ENCODE assay signal across 10 mouse cellular contexts in genomic region chr11:86836366-86836765, GRCm38 (mm10). TPM values are rescaled to one million over a fixed set of nuclear protein-coding genes. Genes with fewer than 3 reads are reported as not detected.
A peak's percentile ranks its signal among the peaks of the same experiment; 100 is the strongest.
DNase-seq lines count a peak whose midpoint lies in the region; ATAC-seq lines count a peak whose summit lies in the region.
"Had no signal": no experiment of that assay in that cellular context is flagged by ENCODE, and none has a peak within 500 bp of the region (broad histone marks: within the 10 kb centered on the region; RNA-seq: fewer than 3 reads in every experiment).

No protein-coding gene starts in this region.

- H3K27me3 ChIP-seq in liver, embryonic 16.5 days (ENCODE audit: control insufficient read depth, insufficient read depth, low read depth, low read length): no peaks in the 10 kb centered on the region
- no peaks in the 10 kb centered on the region for H3K27me3 ChIP-seq in hindbrain, embryonic 12.5 days
- H3K27me3 ChIP-seq: hindbrain, embryonic 15.5 days; stomach, embryonic 15.5 days had no signal

- peak; percentile 54 for DNase-seq in 3134 (ENCODE audit: extremely low read depth, insufficient read length, low spot score)
- peak; percentile 68 to 85 for DNase-seq in CD8-positive naive resting alpha-beta T cell, adult 2 months (ENCODE audit: low read depth in 2 of 2, low spot score in 2 of 2)
- DNase-seq in brain, adult 2 months (ENCODE audit: low read depth, low spot score): peak; percentile 66
- peak; percentile 76 for DNase-seq in fibroblast of lung, adult 2 months (ENCODE audit: low read depth)
- peak; percentile 81 for DNase-seq in kidney, adult 11 months
- peak; percentile 76 for DNase-seq in skeletal muscle tissue, adult 2 months (ENCODE audit: low read depth, low spot score)

- WGBS in liver, embryonic 16.5 days (ENCODE audit: insufficient replicate concordance): 20% methylated on average over 2 of the region's 2 CpGs
- WGBS in hindbrain, embryonic 12.5 days: 42% methylated on average over 2 of the region's 2 CpGs

- H3K9ac ChIP-seq in liver, embryonic 16.5 days (ENCODE audit: low read depth, low read length): no peak overlapping the region
- no peak overlapping the region for H3K9ac ChIP-seq in hindbrain, embryonic 12.5 days
- H3K9ac ChIP-seq: hindbrain, embryonic 15.5 days; stomach, embryonic 15.5 days had no signal

- no peaks in the 10 kb centered on the region for H3K36me3 ChIP-seq in liver, embryonic 16.5 days (ENCODE audit: control insufficient read depth, insufficient read depth)
- H3K36me3 ChIP-seq in hindbrain, embryonic 12.5 days: no peaks in the 10 kb centered on the region
- H3K36me3 ChIP-seq: hindbrain, embryonic 15.5 days; stomach, embryonic 15.5 days had no signal

- ATAC-seq in liver, embryonic 16.5 days (ENCODE audit: low read depth): peak; percentile 64; the same call in 1 of the 2 replicates
- no peak for ATAC-seq in hindbrain, embryonic 12.5 days (ENCODE audit: low FRiP score)

- H3K27ac ChIP-seq in liver, embryonic 16.5 days (ENCODE audit: low read length): no peak overlapping the region
- H3K27ac ChIP-seq in hindbrain, embryonic 12.5 days: no peak overlapping the region
- H3K27ac ChIP-seq: hindbrain, embryonic 15.5 days; stomach, embryonic 15.5 days had no signal

- no peaks in the 10 kb centered on the region for H3K9me3 ChIP-seq in liver, embryonic 16.5 days (replicated peaks; ENCODE audit: control insufficient read depth, low read length)
- H3K9me3 ChIP-seq in hindbrain, embryonic 12.5 days (replicated peaks): no peaks in the 10 kb centered on the region
- H3K9me3 ChIP-seq: hindbrain, embryonic 15.5 days; stomach, embryonic 15.5 days had no signal

- no peak overlapping the region for H3K4me2 ChIP-seq in liver, embryonic 16.5 days (ENCODE audit: low read depth, low read length)
- no peak overlapping the region for H3K4me2 ChIP-seq in hindbrain, embryonic 12.5 days (replicated peaks)
- H3K4me2 ChIP-seq: hindbrain, embryonic 15.5 days; stomach, embryonic 15.5 days had no signal

- H3K4me3 ChIP-seq in liver, embryonic 16.5 days (ENCODE audit: low read depth, low read length): no peak overlapping the region
- H3K4me3 ChIP-seq in hindbrain, embryonic 12.5 days: no peak overlapping the region
- H3K4me3 ChIP-seq: hindbrain, embryonic 15.5 days; stomach, embryonic 15.5 days had no signal

- 0 out of 2 replicates have a peak, but pooled peaks cover 2% of the 10 kb centered on the region for H3K4me1 ChIP-seq in liver, embryonic 16.5 days (ENCODE audit: control insufficient read depth, low read depth, low read length)
- peaks cover 18% of the 10 kb centered on the region for H3K4me1 ChIP-seq in hindbrain, embryonic 12.5 days

RNA-seq across cellular contexts. Expression of gene Dhx40, which starts 28.8 kb away (rescaled TPM):
- 10.4 and 10.8 TPM in 2 replicates for polyA plus RNA-seq in liver, embryonic 16.5 days (2015; fragmentation: Nextera tagmentation; extraction: Ambion mirVana)
- polyA plus RNA-seq in hindbrain, embryonic 12.5 days (2016; fragmentation: Nextera tagmentation; extraction: Ambion mirVana): 38.7 and 39.0 TPM in 2 replicates
